Mouse (Mus musculus) megakaryocyte progenitor cell, adult 5-6 weeks (primary cell): ENCODE measurements around the gene Zfp219. TPM values are rescaled to one million over a fixed set of nuclear protein-coding genes. Genes with fewer than 3 reads are reported as not detected.

ENCODE experiments used
- ATAC-seq: replicated peaks from 2 replicates; pipeline ENCODE4 v1.8.0; 2016; ENCODE audit warnings: mild to moderate bottlenecking, moderate TSS enrichment, inconsistent platforms; ENCODE audit not compliant: poor library complexity
- total RNA-seq, 2 experiments: library from RNA; stranded (forward) in 1 of 2; stranded (reverse) in 1 of 2; fragments of 157-497, 149-512 nt in 1 of 2; fragments of 200-1000 nt in 1 of 2; gene quantifications; 2 replicates each; pipeline versions ENCODE4 v1.2.3 to v1.2.4; 2015 to 2017

Gene Zfp219
- total RNA-seq, 2 experiments from 2014 or later, result 6.5 to 8.2 TPM

GRCm38 (mm10) chr14:52018248-52019050 lies 2.1 kb downstream of the Zfp219 start:
- ATAC-seq, result no peak

- ATAC-seq, result no peak
Measured at GRCm38 (mm10) chr14:52017662-52018061, 2.9 kb downstream of the Zfp219 start.

- ATAC-seq, result no peak
Measured at GRCm38 (mm10) chr14:52016625-52017405, 3.7 kb downstream of the Zfp219 start.

GRCm38 (mm10) chr14:52015445-52016100 lies 5.0 kb downstream of the Zfp219 start, which contains the start of gene Tmem253:
Gene Tmem253, plus strand, starts transcription at chr14:52015658.
- ATAC-seq, result no peak

GRCm38 (mm10) chr14:52014761-52015311 lies 5.7 kb downstream of the Zfp219 start:
- peak; percentile 33 for ATAC-seq

- ATAC-seq, result no peak
Measured at GRCm38 (mm10) chr14:52014271-52014760, 6.2 kb downstream of the Zfp219 start.

- no peak; the same call in 1 of the 2 replicates for ATAC-seq
Measured at GRCm38 (mm10) chr14:52013771-52014219, 6.7 kb downstream of the Zfp219 start.

GRCm38 (mm10) chr14:52013021-52013610 lies 7.4 kb downstream of the Zfp219 start:
- no peak for ATAC-seq

- ATAC-seq, result no peak
Measured at GRCm38 (mm10) chr14:52012553-52012952, 8.0 kb downstream of the Zfp219 start.

- no peak for ATAC-seq
Measured at GRCm38 (mm10) chr14:52012085-52012484, 8.4 kb downstream of the Zfp219 start.

GRCm38 (mm10) chr14:52011683-52012082 lies 8.8 kb downstream of the Zfp219 start:
- ATAC-seq, result no peak

- ATAC-seq, result no peak
Measured at GRCm38 (mm10) chr14:52010446-52011111, 10.0 kb downstream of the Zfp219 start.

GRCm38 (mm10) chr14:52009841-52010240 lies 10.7 kb downstream of the Zfp219 start:
- no peak for ATAC-seq

- ATAC-seq, result no peak
Measured at GRCm38 (mm10) chr14:52009361-52009760, 11.2 kb downstream of the Zfp219 start.

- ATAC-seq, result peak; percentile 93
Measured at GRCm38 (mm10) chr14:52008321-52009203, 12.0 kb downstream of the Zfp219 start.

- no peak for ATAC-seq
Measured at GRCm38 (mm10) chr14:52006771-52007170, 13.8 kb downstream of the Zfp219 start.

- 0 out of 2 replicates have a peak, but pooled peaks have one; percentile 21 for ATAC-seq
Measured at GRCm38 (mm10) chr14:52006241-52006640, 14.3 kb downstream of the Zfp219 start.

- ATAC-seq, result no peak
Measured at GRCm38 (mm10) chr14:52005616-52006015, 14.9 kb downstream of the Zfp219 start.

GRCm38 (mm10) chr14:52005141-52005540 lies 15.4 kb downstream of the Zfp219 start:
- no peak for ATAC-seq
